Mouse (Mus musculus): ENCODE measurements at regions not wholly inside any gene's neighbourhood (a gene's known extent, or its start where the extent isn't known, plus 50 kb on each side); places are given as distances from the start of the nearest gene placed in this dataset.

GRCm38 (mm10) chr12:32279861-32280260 is 71.4 kb upstream of the Pik3cg start:
- TF ChIP-seq CTCF (IDR thresholded peaks at IDR 0.05; ENCODE audit: control insufficient read depth, insufficient read depth, low read length) (no peak), POLR2A (IDR thresholded peaks at IDR 0.05; ENCODE audit: borderline replicate concordance, control insufficient read depth, low read depth, low read length) (no peak)

Measured in bone marrow, adult 2 months (tissue).